Mouse (Mus musculus) heart, embryonic 11.5 days (tissue): Measurements from ENCODE around the gene Ube2q2. TPM values are rescaled to one million over a fixed set of nuclear protein-coding genes. Genes with fewer than 3 reads are reported as not detected.
A peak's percentile ranks its signal among the peaks of the same experiment; 100 is the strongest.
"Not testable (repeated sequence)": the region's sequence is repeated elsewhere in the genome, so short reads cannot be mapped to it uniquely, and the experiment has no call there.

Source experiments
- ATAC-seq: fragments of 200-750 bp; cut with Nextera tagmentation; replicated peaks from 2 replicates; pipeline ENCODE4 v1.8.0; 2017; ENCODE audit warnings: moderate library complexity; ENCODE audit not compliant: insufficient number of reproducible peaks, low FRiP score, low TSS enrichment
- H3K27ac ChIP-seq: fragments of 300-500 bp; sonication (generic); 2 replicates; pipeline ENCODE4 v1.5.1; 2014; ENCODE audit warnings: mild to moderate bottlenecking, low read depth, low read length
- H3K27me3 ChIP-seq: fragments of 300-500 bp; sonication (generic); 2 replicates; pipeline ENCODE4 v1.6.1; 2014; ENCODE audit warnings: mild to moderate bottlenecking, low read length, mixed read lengths; ENCODE audit not compliant: control insufficient read depth, insufficient read depth
- H3K36me3 ChIP-seq: fragments of 300-500 bp; sonication (generic); 2 replicates; pipeline ENCODE4 v1.6.1; 2014; ENCODE audit warnings: mild to moderate bottlenecking, low read length, moderate library complexity, mixed read lengths; ENCODE audit not compliant: control insufficient read depth, insufficient read depth
- H3K4me1 ChIP-seq: fragments of 300-500 bp; sonication (generic); 2 replicates; pipeline ENCODE4 v1.6.1; 2014; ENCODE audit warnings: low read length; ENCODE audit not compliant: control insufficient read depth, insufficient read depth
- H3K4me2 ChIP-seq: fragments of 300-500 bp; sonication (generic); 2 replicates; pipeline ENCODE4 v1.6.1; 2014; ENCODE audit warnings: mild to moderate bottlenecking, moderate library complexity
- H3K4me3 ChIP-seq: fragments of 300-500 bp; sonication (generic); 2 replicates; pipeline ENCODE4 v1.5.1; 2014; ENCODE audit warnings: low read depth, low read length
- H3K9ac ChIP-seq: fragments of 300-500 bp; sonication (generic); 2 replicates; pipeline ENCODE4 v1.6.1; 2014; ENCODE audit warnings: mild to moderate bottlenecking, low read depth, low read length, moderate library complexity
- H3K9me3 ChIP-seq: fragments of 300-500 bp; sonication (generic); replicated peaks from 2 replicates; pipeline ENCODE4 v1.6.1; 2016; ENCODE audit warnings: low read length; ENCODE audit not compliant: control insufficient read depth
- WGBS: fragments of 180-500 bp; shearing (Covaris S2); extraction: QIAGEN DNeasy Blood & Tissue Kit; methylation state at CpG from one replicate; pipeline ENCODE4 v1.1.7; 2014; ENCODE audit not compliant: insufficient replicate concordance; 5-methylcytosine and 5-hydroxymethylcytosine counted together
- polyA plus RNA-seq: library from polyadenylated mRNA; unstranded; fragments of >200 nt; fragmentation: Nextera tagmentation; extraction: Ambion mirVana; gene quantifications from 2 replicates; pipeline ENCODE4 v1.2.1, GENCODE M21; 2014

The Ube2q2 gene
- polyA plus RNA-seq = 29.1 and 34.3 TPM in 2 replicates

- Histone ChIP-seq H3K4me3 (peak within 1 kb of the TSS; percentile 72), H3K9ac (peak within 1 kb of the TSS; percentile 90), H3K27ac (peak within 1 kb of the TSS; percentile 84), H3K4me1 (peaks cover 5% of the 10 kb centered on the region), H3K27me3 (no peaks in the 10 kb centered on the region), H3K9me3 (no peaks in the 10 kb centered on the region), H3K4me2 (peak within 1 kb of the TSS; percentile 91), H3K36me3 (0 out of 2 replicates have a peak, but pooled peaks cover 2% of the 10 kb centered on the region)
- 1% methylated on average over 46 of the region's 81 CpGs for WGBS
- peak; percentile 86 for ATAC-seq
Observed at GRCm38 (mm10) chr9:55148854-55149498, at the start of gene Ube2q2. Gene Ube2q2, plus strand, starts transcription at chr9:55148854.

GRCm38 (mm10) chr9:55101117-55101516 lies 47.5 kb upstream of the Ube2q2 start:
- no peaks in the 10 kb centered on the region for H3K27me3 ChIP-seq

GRCm38 (mm10) chr9:55102186-55102835 lies 46.3 kb upstream of the Ube2q2 start:
- WGBS = 78% methylated on average over 8 of the region's 8 CpGs
- Histone ChIP-seq H3K4me3 (no peak overlapping the region), H3K4me1 (no peaks in the 10 kb centered on the region), H3K9ac (no peak overlapping the region), H3K9me3 (no peaks in the 10 kb centered on the region), H3K27me3 (no peaks in the 10 kb centered on the region), H3K36me3 (no peaks in the 10 kb centered on the region), H3K4me2 (no peak overlapping the region), H3K27ac (no peak overlapping the region)
- ATAC-seq = no peak

More at GRCm38 (mm10) chr9:55101117-55101516, 47.5 kb upstream of the Ube2q2 start:
- Histone ChIP-seq H3K27ac (no peak overlapping the region), H3K4me2 (no peak overlapping the region), H3K4me3 (no peak overlapping the region), H3K36me3 (no peaks in the 10 kb centered on the region), H3K9ac (no peak overlapping the region), H3K4me1 (no peaks in the 10 kb centered on the region; the same call in 1 of the 2 replicates), H3K9me3 (no peaks in the 10 kb centered on the region)
- no peak for ATAC-seq
- WGBS = 27% methylated on average over 3 of the region's 3 CpGs

DNA sequence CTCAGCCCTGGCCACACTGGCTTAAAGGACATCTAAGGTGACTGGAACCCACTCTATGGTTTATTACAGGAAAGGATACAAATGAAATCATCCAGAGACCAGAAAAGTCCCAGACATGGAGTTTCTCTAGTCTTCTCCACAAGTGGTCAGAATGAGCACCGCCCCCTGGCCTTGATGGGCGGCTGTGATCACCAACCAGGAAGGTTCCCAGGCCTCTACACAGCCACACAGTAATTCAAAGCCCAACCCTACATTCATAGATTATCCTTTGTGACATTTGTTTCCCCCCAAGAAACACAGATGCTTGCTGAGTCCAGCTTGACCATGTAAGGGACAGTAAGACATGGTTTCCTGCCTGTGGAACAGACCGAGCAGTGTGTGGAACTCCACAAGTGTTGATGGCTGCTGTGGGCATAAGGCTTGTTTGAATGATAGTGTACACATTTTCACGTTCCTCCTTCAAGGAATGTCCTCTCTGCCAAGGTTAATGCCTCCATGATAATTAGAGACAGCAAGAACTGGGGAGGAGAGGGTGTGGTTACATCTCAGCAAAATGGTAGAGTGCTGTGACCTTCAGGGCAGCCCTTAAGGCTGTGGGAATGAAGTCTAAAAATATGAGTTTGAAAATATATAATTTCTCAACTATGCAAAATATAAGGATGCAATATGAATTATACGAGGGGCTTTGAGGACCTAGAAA lies 45.6 kb upstream of the Ube2q2 start:
- Histone ChIP-seq H3K27ac (no peak overlapping the region), H3K4me1 (no peaks in the 10 kb centered on the region), H3K9me3 (no peaks in the 10 kb centered on the region), H3K27me3 (no peaks in the 10 kb centered on the region), H3K9ac (no peak overlapping the region), H3K36me3 (no peaks in the 10 kb centered on the region), H3K4me3 (no peak overlapping the region), H3K4me2 (no peak overlapping the region)
- no peak for ATAC-seq
- WGBS = 88% methylated on average over 5 of the region's 5 CpGs

DNA sequence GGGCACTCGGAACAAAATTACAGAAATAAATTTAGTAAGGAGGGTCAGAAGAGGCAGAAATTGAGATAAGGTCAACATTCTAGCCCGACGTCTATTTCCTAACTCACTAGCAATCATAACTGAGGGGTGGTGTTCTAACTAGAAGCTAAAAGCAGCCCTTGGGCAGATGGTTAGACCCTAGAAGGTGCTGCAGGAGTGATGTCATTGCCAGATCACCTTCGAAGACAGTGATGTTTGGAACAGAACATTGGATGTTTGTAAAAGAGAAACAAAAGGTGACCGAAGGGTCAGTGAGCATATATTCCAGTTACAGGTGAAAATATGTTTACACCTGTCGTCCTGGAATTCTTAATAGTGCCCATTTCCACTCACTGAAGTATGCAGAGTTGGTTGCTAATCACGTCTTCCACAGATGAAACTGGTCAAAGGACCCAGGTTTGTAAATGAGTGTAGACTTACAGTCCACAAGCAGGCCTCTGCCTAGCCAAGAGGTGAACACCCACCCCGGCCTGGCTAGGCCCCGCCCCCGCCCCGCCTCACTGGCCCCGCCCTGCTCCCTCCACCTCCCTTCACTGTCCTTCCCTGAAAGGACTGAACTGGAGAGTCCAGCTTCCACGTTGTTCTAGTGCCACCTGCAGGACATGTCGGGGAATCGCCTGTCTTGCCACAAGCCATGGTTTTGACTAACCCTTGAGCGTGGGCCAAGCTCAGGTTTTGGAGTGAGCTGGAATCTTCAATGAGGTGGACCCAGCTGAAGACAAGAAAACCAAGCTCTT lies 38.4 kb upstream of the Ube2q2 start:
- Histone ChIP-seq H3K4me1 (no peaks in the 10 kb centered on the region), H3K27me3 (no peaks in the 10 kb centered on the region), H3K4me2 (no peak overlapping the region), H3K9me3 (no peaks in the 10 kb centered on the region), H3K9ac (no peak overlapping the region), H3K4me3 (no peak overlapping the region), H3K36me3 (no peaks in the 10 kb centered on the region), H3K27ac (no peak overlapping the region)
- peak; percentile 77; the same call in 1 of the 2 replicates for ATAC-seq
- 31% methylated on average over 16 of the region's 16 CpGs for WGBS

DNA sequence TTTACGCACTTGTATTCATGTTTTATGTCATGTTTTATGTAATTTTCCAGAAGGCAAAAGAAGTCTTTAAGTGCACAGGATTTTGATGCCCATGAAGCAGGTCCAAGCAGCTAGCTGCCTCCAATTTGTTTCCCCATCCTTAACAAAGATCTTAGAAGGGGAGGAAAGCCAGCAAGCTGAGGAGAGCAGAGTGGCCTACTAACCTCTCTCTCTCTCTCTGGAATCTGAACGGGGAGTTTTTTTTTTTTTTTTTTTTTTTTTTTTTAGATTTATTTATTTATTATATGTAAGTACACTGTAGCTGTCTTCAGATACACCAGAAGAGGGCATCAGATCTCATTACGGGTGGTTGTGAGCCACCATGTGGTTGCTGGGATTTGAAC lies 37.8 kb upstream of the Ube2q2 start:
- H3K36me3 ChIP-seq, H3K9me3 ChIP-seq, ATAC-seq, H3K4me3 ChIP-seq, H3K27ac ChIP-seq, H3K27me3 ChIP-seq, H3K4me1 ChIP-seq, H3K9ac ChIP-seq, H3K4me2 ChIP-seq: not testable (repeated sequence)
- 17% methylated on average over 2 of the region's 3 CpGs for whole genome bisulfite sequencing

- ATAC-seq = no peak
- Histone ChIP-seq H3K9me3 (no peaks in the 10 kb centered on the region), H3K9ac (no peak overlapping the region), H3K36me3 (no peaks in the 10 kb centered on the region), H3K4me1 (0 out of 2 replicates have a peak, but pooled peaks cover 3% of the 10 kb centered on the region), H3K4me2 (no peak overlapping the region), H3K4me3 (no peak overlapping the region), H3K27ac (no peak overlapping the region), H3K27me3 (no peaks in the 10 kb centered on the region)
- 64% methylated on average over 1 of the region's 1 CpGs for WGBS
Observed at GRCm38 (mm10) chr9:55114752-55115151, 33.9 kb upstream of the Ube2q2 start.
